Mouse (Mus musculus) T-helper 17 cell (primary cell): ENCODE measurements around the gene Pdlim3.

ENCODE experiments used
- in situ Hi-C, 2 experiments: fragments of 300-600 bp; cut with MboI, MseI; formaldehyde crosslinking; loops; 1 replicate in 1 of 2; 2 replicates in 1 of 2; pipeline ENCODE4 v1.15.1; 2025; ENCODE audit warnings: high pct_unique_total_duplicates in 2 of 2

The Pdlim3 gene

DNA sequence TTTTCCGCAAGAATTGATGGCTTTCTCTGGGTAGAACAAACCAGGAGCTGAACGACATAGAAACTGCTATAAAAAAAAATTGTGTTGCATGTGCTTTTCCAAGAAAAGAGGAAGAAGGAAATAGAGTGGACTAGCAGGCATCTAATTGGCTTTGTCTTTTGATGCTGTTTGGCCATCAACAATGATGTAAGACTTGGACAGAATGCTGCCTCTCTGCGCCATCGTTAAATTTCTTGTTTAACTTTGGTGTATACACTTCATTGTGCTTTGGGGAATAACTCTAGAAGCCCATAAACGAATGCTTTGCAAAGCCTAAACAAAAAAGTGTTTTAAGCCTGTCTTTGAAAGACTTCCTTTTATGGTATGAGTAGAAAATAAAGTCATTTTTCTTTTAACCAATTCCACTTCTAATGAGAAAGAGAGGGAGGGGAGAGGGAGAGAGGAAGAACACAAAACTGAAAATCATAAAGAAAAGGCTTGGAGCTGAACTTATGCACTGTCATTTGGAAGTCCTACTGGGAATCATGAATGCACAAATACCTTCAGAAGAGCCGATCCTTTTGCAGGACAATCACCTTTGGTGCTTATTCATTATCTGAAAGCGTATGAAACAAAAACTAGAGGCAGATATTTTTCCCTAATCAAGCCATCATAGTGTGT, 20.5 kb downstream of the Pdlim3 start:
- in situ Hi-C loops, result no loop called here

DNA sequence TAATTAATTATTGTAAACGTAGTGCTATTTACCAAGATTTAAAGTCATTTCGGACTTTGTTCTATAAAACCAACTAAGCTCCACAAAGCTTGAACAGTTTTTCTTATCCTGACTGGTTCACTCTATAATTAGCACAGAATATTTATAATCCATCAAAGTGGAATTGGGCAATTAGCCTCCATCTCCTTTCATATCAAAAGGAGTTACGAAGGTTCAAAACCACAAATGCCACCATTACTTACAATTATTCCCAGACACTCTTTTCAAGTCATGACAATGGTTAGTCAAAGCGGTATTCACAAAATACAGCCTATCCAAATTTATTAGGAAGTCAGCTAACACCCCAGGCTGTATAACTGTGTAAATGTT, 21.0 kb downstream of the Pdlim3 start:
- in situ Hi-C loops, result no loop called here

DNA sequence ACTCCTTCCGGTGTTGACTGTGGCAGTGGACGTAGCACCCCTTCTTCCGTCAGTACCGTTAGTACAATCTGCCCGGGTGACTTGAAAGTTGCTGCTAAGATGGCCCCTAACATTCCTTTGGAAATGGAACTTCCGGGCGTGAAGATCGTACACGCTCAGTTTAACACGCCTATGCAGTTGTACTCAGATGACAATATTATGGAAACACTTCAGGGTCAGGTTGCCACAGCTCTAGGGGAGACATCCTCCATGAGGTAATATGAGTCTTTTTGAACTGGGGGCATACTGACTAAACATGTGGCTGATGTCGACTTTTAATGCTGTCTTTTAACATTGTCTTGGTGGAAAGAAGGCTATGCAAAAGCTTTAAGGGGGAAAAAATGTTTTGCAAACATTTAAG, 28.4 kb downstream of the Pdlim3 start:
- in situ Hi-C loops, result no loop called here

DNA sequence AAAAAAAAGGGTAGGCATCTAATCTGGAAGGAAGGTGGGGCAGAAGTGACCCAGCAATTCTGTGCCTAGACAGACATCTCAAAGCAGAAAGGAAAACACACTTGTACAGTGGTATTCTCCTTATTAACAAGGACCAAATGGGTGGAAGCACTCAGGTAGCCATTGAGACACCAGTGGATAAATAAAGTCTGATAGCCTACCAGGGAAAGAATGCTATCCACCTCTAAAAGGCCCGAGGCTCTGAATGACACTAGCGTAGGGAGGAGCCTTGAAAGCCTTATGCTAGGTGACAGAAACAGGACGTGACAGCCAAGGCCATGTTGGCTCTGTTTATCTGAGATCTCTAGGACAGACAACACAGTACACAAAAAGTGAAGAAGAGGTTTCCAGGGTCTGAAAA, 31.2 kb downstream of the Pdlim3 start:
- in situ Hi-C loops, result no loop called here

DNA sequence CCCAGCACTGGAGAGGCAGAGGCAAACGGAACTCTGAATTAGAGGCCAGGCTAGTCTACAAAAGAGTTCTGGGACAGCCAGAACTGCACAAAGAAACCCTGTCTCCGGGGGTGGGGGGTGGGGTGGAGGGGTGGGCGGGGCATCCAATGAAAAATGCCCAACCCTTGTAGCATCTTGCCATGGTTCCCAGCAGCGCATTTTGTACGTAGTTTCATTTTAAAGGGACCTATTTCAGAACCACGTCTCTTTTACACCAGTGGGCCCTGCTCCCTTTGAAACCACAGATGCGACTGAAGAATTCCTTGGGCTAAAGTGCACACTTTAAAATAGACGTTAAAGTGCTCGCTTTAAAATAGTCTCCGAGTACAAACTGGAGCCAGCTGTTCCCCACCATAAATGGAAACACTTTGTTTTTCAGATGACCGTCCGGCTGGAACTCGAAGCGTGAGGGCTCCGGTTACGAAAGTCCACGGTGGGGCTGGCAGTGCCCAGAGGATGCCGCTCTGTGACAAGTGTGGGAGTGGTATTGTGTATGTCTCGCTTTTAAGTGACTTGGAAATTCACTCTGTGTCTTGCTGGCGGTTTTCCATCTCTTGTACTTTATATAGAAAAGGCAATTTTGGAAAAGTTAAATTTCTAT, 31.9 kb downstream of the Pdlim3 start:
- in situ Hi-C loops, result no loop called here

DNA sequence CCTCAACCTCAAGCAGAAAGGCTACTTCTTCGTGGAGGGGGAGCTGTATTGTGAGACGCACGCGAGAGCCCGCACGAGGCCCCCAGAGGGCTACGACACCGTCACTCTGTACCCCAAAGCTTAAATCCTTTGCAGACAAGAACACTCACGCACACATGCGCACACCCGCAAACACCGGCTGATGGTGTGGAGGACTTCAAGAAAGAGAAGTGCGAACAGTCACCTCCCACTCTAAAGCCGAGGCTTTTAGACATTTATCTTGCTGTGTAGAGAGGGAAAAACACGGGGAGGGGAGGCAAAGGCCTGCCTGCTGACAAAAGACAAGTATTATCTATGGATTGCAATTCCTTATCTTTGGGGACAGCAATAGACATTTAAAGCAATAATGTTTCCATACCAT, 33.6 kb downstream of the Pdlim3 start:
- in situ Hi-C loops, result no loop called here

DNA sequence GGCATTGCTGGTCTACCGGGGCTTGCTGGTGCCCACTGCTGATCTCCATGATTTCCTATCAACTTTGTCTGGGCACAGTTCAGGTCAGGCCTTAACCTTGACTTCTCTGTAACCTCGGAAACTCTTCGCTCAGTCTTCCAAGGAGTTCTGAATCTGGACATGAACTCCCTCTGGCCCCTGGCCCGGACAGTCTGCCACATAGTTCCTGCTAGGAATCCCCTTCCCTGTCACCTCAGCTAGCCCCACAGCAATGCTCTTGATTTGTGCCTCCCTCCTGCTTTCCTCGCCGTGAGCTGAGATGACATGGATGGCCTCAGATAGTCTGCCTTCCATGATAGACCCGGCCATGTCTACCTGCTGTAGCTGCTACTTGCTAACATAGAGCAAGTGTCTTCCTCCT, 35.1 kb downstream of the Pdlim3 start:
- in situ Hi-C loops, result no loop called here

DNA sequence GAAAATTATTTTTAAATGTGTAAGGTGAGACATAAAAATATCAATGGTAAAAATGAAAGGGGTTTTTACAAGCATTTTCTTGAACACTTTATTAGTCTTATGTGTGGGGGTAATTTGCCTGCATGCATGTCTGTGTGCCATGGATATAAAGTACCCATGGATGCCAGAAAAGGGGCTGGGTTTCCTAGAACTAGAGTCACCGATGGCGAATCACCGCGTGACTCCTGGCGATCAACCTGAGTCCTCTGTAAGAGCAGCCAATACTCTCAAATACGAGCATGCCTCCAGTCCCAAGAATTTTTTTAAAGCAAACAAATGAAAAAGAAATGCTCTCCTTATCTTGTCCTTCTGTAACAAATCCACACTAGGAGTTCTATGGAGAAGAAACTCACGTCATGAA, 36.9 kb downstream of the Pdlim3 start:
- in situ Hi-C loops, result no loop called here

DNA sequence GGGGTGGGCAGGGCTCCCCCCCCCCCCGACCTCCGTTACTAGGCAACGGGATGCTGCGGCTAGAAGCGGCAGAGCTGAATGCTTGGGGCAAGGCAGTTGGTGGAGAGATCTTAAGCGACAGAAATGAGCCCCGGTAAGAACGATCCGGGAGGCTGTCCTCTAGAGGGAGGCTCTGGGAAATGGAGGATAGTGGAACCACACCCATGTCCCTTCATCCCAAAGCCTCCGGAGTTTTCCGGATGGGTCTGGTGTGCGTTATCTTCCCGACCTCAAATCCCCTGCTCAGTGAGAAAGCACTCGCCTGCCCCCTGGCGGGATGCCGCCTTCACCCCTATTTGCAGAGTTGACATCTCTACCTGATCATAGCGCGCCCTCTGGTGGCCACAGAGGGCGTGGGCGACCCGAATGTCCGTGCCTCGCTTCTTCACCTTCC, 49.3 kb downstream of the Pdlim3 start, which contains the start of gene Ccdc110:
Gene Ccdc110, plus strand, starts transcription at position 38 of the 433 bp plus-strand sequence.
- in situ Hi-C loops, result loop anchor here (5.0 to 10.0 kb wide), 4 partner anchors 117 to 570 kb away; no protein-coding TSS in a partner anchor

DNA sequence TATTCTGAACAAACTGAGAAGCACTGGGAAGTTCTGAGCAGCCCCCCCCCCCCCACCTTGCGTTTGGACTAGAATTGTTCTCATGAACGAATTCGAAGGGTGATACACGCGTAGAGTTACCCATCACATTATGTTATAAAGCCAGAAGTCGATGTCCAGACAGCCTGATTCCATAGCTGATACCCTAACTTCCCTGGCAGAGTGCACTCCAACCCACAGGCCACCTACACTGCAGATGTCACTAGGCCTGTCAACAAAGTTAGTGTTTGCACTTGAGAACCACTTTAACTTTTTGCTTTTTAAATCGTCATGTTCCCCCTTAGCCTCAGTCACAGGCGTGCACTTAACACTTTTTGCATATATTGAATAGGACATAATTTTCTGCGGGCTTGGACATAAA, 51.7 kb downstream of the Pdlim3 start:
- in situ Hi-C loops, result loop anchor here (5.0 to 10.0 kb wide), 4 partner anchors 120 to 572 kb away; no protein-coding TSS in a partner anchor

DNA sequence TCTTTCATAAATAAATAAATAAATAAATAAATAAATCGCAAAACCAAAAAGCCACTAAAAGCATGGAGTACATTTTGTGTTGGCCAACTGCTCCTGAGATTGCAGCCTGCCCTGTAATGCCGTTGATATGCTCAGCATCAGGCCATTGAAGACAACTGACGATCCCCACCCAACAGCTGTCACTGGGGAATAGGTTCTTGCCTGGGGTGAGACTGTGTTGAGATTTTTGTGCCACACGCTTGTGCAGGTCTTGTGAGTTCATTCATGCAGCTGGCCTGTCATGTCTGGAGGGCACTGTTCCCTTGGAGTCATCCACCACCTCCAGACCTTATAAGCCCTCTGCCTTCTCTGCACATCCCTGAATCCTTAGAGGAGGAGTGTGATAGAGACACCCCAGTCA, 61.0 kb downstream of the Pdlim3 start:
- in situ Hi-C loops, result no loop called here

DNA sequence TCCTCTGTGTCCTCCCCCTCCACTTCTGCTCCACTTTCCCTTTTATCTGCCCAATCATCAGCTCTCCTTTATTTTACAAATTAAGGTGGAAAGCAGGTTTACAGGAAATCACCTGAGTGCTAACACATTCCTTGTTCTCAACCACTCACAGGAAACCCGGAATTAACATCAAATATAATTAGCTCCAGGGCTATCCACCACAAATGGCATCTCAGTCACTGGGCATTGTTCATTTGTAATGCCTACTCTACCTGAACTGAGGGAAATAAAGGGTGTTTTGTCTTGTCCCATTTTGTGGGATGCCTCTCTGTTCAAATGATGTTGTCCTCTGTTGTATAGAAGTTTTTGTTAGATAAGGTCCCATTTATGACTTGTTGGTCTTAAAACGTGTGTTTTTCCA, 65.4 kb downstream of the Pdlim3 start:
- in situ Hi-C loops, result no loop called here
